Mouse (Mus musculus) hindlimb bud, embryonic 11.5 days (tissue): ENCODE results near the gene Spin2c.

Experiments used
- DNase-seq: peaks from one replicate; pipeline ENCODE4 v3.0.0-alpha.2; 2012; ENCODE audit warnings: low read depth, low spot score; ENCODE audit errors: extremely low spot score

Spin2c gene

DNA sequence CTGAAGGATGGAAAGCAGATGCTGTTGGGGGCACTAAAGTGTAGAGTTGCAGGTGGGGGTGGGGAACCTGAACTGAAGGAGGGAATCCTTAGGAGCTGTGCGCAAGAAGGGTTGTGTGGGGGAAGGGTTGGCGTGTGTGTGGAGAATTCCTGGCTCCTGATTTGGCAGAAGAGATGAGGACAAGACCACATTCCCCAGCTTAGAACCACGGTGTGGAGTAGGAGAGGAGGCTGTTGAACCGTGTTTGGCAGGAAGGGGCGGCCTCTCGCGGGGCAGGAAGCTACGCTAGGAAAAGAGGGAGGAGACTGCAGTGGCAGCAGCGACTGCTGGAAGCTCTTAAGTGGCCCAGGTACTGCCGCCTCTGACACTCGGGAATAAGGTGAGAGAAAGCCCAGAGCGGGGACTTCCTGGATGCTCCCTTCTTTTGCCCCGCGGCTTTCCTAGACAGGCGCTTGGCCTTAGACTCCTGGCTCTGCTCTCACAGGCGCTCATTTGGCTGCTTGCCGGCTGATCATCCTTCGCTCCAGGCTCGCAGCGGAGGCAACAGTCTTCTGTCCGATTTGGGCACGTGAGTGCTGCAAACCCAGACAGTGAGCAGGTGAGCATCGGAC lies at the start of gene Spin2c:
TSS of gene Spin2c (plus strand) at position 275 of the 611 bp plus-strand sequence.
- peak; percentile 52 for DNase-seq

DNA sequence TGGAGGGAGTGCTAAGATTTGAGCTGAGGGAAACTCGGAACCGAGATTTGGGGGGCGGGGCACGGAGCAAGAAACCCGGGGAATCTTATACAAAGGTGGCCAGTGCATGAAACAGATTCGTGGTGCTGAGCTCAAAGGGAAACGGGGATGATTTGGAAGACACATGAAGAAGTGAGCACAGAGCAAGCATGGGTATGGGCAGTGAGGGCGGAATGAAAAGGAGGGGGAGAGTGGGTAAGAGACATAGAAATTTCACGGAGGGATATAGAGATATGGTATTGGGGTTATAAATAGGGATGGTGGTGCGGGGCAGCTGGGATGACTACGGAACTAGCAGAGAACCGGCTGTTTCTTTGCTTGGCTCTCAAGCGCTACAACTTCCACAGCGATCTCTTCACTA lies 581 bp downstream of the Spin2c start:
- DNase-seq, result no peak
